Mouse (Mus musculus) cerebral cortex, adult 2 months (tissue): ENCODE results near the gene Defb41.

Experiments
- WGBS: fragments of 180-500 bp; shearing (Covaris S2); methylation state at CpG from one replicate; pipeline ENCODE4 v1.1.7; 2018; 5-methylcytosine and 5-hydroxymethylcytosine counted together

The Defb41 gene

GRCm38 (mm10) chr1:18265038-18265437, at the start of gene Defb41:
TSS of gene Defb41 (minus strand) at chr1:18265138.

GRCm38 (mm10) chr1:18308474-18308829, 43.5 kb upstream of the Defb41 start:
- 58% methylated on average over 4 of the region's 4 CpGs for WGBS

- WGBS = 51% methylated on average over 12 of the region's 12 CpGs
Observed at GRCm38 (mm10) chr1:18307545-18308473, 42.9 kb upstream of the Defb41 start.

- WGBS = 37% methylated on average over 4 of the region's 4 CpGs
Observed at GRCm38 (mm10) chr1:18292515-18292914, 27.6 kb upstream of the Defb41 start.

GRCm38 (mm10) chr1:18288860-18289259, 23.9 kb upstream of the Defb41 start:
- WGBS = 38% methylated on average over 3 of the region's 3 CpGs

GRCm38 (mm10) chr1:18271095-18271494, 6.2 kb upstream of the Defb41 start:
- WGBS = 88% methylated on average over 4 of the region's 4 CpGs

- 59% methylated on average over 5 of the region's 5 CpGs for WGBS
Observed at GRCm38 (mm10) chr1:18268845-18269244, 3.9 kb upstream of the Defb41 start.

- WGBS = 76% methylated on average over 9 of the region's 9 CpGs
Observed at GRCm38 (mm10) chr1:18245801-18246580, 18.9 kb downstream of the Defb41 start.

- 78% methylated on average over 1 of the region's 1 CpGs for WGBS
Observed at GRCm38 (mm10) chr1:18237343-18237742, 27.6 kb downstream of the Defb41 start, which contains the start of gene Defb18. TSS of gene Defb18 (minus strand) at chr1:18237443.

- 66% methylated on average over 3 of the region's 3 CpGs for WGBS
Observed at GRCm38 (mm10) chr1:18223385-18223945, 41.5 kb downstream of the Defb41 start.
